Mouse (Mus musculus): ENCODE data around the gene Gm7168.
"Not testable (repeated sequence)": the region's sequence is repeated elsewhere in the genome, so short reads cannot be mapped to it uniquely, and the experiment has no call there.

DNA sequence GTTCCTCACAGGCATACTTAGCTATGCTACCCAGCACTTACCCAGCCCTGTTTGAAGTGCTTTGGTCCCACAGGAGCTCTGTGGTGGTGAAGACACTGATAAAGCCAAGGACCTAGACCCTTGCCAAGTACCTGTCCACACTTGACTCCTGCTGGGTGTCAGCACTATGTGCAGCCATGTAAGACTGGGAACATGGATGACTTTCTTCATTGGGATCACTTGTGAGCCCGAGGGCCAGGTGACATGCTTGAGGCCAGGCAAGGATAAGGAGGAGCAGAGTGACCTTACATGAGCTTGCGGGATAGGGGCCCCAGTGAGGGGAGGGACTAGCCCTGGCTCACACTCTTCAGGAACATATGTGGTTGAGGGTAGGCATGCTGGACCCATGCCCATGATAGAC, 8.9 kb upstream of the Gm7168 start:
- not testable (repeated sequence) for TF ChIP-seq CTCF (conservative IDR thresholded peaks at IDR 0.05; ENCODE audit: insufficient read depth, insufficient read length, low read depth, low read length); POLR2A (IDR thresholded peaks at IDR 0.05; ENCODE audit: low read depth, low read length)
